Mouse (Mus musculus): ENCODE data around the gene Map1lc3b. TPM values are rescaled to one million over a fixed set of nuclear protein-coding genes. Genes with fewer than 3 reads are reported as not detected.
"Not testable (repeated sequence)": the region's sequence is repeated elsewhere in the genome, so short reads cannot be mapped to it uniquely, and the experiment has no call there.

Gene Map1lc3b
- polyA plus RNA-seq, 1 experiment from 2014 or later = 200 TPM

GRCm38 (mm10) chr8:121593293-121593692, 3.1 kb downstream of the Map1lc3b start:
- H3K27ac ChIP-seq = no peak overlapping the region
- ATAC-seq (ENCODE audit: borderline replicate concordance, extremely low read depth, low FRiP score, low TSS enrichment) = no peak
- peaks cover 30% of the 10 kb centered on the region for H3K36me3 ChIP-seq
- no peaks in the 10 kb centered on the region for H3K9me3 ChIP-seq
- 86% methylated on average over 5 of the region's 5 CpGs for WGBS
- H3K4me2 ChIP-seq = no peak overlapping the region
- H3K9ac ChIP-seq = no peak overlapping the region
- H3K27me3 ChIP-seq = no peaks in the 10 kb centered on the region
- peaks cover 28% of the 10 kb centered on the region for H3K4me1 ChIP-seq
- H3K4me3 ChIP-seq = no peak overlapping the region

GRCm38 (mm10) chr8:121593983-121594382, 3.8 kb downstream of the Map1lc3b start:
- Histone ChIP-seq H3K27ac (no peak overlapping the region), H3K9ac (no peak overlapping the region), H3K27me3 (no peaks in the 10 kb centered on the region), H3K36me3 (peaks cover 31% of the 10 kb centered on the region), H3K9me3 (no peaks in the 10 kb centered on the region), H3K4me1 (peaks cover 28% of the 10 kb centered on the region), H3K4me3 (no peak overlapping the region), H3K4me2 (no peak overlapping the region)
- WGBS = 57% methylated on average over 9 of the region's 9 CpGs
- no peak for ATAC-seq (ENCODE audit: borderline replicate concordance, extremely low read depth, low FRiP score, low TSS enrichment)

GRCm38 (mm10) chr8:121597492-121597891, 7.3 kb downstream of the Map1lc3b start:
- H3K4me3 ChIP-seq; H3K27ac ChIP-seq; H3K9ac ChIP-seq; H3K27me3 ChIP-seq; H3K9me3 ChIP-seq; H3K4me1 ChIP-seq; H3K4me2 ChIP-seq; ATAC-seq (ENCODE audit: borderline replicate concordance, extremely low read depth, low FRiP score, low TSS enrichment): not testable (repeated sequence)
- WGBS = 61% methylated on average over 2 of the region's 2 CpGs
- H3K36me3 ChIP-seq = peaks cover 63% of the 10 kb centered on the region

DNA sequence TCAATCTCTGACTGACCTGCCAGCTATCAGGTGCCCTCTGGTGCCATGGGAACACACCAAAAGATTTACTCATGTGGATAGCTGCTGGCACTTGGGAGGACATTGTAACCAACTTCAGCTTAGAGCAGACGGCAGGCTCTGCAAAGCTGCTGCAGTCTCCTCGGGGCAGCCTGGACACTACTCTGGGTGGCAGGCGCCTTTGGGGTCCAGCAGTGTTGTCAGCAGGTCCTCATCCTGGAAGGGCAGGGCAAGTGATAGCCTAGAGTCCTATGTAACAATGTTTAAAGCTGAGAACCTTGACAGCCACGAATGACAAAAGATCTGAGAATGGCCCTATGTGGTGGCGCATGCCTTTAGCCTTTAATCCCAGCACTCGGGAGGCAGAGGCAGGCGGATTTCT, 8.0 kb downstream of the Map1lc3b start:
- Histone ChIP-seq H3K4me1 (0 out of 2 replicates have a peak, but pooled peaks cover 2% of the 10 kb centered on the region), H3K4me2 (no peak overlapping the region), H3K27ac (no peak overlapping the region), H3K9ac (no peak overlapping the region), H3K9me3 (no peaks in the 10 kb centered on the region), H3K27me3 (no peaks in the 10 kb centered on the region), H3K4me3 (no peak overlapping the region), H3K36me3 (peaks cover 66% of the 10 kb centered on the region)
- no peak for ATAC-seq (ENCODE audit: borderline replicate concordance, extremely low read depth, low FRiP score, low TSS enrichment)
- 93% methylated on average over 7 of the region's 7 CpGs for WGBS

DNA sequence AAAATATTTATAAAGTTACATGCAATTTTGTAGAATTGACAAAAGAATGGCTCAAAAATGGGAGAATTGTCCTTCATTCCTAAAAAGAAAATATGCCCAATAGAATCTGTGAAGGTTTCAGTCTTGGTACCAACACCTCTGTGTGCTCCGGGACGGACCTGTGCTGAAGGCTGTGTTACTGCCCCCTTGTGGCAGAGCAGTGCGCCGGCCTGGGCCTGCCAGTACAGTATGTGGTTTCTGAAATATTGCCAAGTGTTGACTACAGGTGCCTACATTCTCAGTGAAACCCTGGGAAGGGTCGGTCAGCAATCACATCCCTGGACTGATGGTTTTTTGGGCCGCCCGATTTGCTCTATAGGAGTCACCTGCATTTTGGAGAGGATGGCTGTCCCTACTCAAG, 8.7 kb downstream of the Map1lc3b start:
- Histone ChIP-seq H3K4me1 (no peaks in the 10 kb centered on the region), H3K36me3 (peaks cover 70% of the 10 kb centered on the region), H3K4me3 (no peak overlapping the region), H3K27ac (no peak overlapping the region), H3K9ac (no peak overlapping the region), H3K27me3 (no peaks in the 10 kb centered on the region), H3K9me3 (no peaks in the 10 kb centered on the region), H3K4me2 (no peak overlapping the region)
- no peak for ATAC-seq (ENCODE audit: borderline replicate concordance, extremely low read depth, low FRiP score, low TSS enrichment)
- WGBS = 28% methylated on average over 7 of the region's 7 CpGs

DNA sequence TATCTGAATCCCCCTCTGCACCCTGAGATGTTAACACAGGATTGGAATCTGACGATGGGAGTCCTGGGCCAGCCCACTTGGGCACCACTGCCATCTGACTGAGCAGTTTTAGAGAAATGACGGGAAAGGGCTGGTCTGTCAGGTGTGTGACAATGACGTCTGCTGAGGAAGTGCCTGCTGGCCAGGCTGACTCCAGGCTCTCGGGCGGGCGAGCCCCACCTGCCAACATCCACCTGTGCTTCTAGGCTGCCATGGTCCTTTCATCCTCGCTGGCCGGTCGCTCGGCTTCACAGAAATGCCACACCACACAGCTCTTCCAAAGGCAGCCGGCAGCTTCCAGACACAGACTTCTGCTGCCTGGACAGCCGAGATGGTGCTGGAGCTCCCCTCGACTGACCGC, 9.7 kb downstream of the Map1lc3b start:
- Histone ChIP-seq H3K4me1 (no peaks in the 10 kb centered on the region), H3K4me3 (no peak overlapping the region), H3K9ac (no peak overlapping the region), H3K9me3 (no peaks in the 10 kb centered on the region), H3K36me3 (peaks cover 71% of the 10 kb centered on the region), H3K27ac (no peak overlapping the region), H3K27me3 (no peaks in the 10 kb centered on the region), H3K4me2 (no peak overlapping the region)
- ATAC-seq (ENCODE audit: borderline replicate concordance, extremely low read depth, low FRiP score, low TSS enrichment) = no peak
- 82% methylated on average over 14 of the region's 14 CpGs for WGBS

GRCm38 (mm10) chr8:121602411-121602810, 12.2 kb downstream of the Map1lc3b start:
- ATAC-seq (ENCODE audit: borderline replicate concordance, extremely low read depth, low FRiP score, low TSS enrichment) = no peak
- no peaks in the 10 kb centered on the region for H3K4me1 ChIP-seq
- no peak overlapping the region for H3K4me2 ChIP-seq
- peaks cover 78% of the 10 kb centered on the region for H3K36me3 ChIP-seq
- H3K9me3 ChIP-seq = no peaks in the 10 kb centered on the region
- H3K9ac ChIP-seq = no peak overlapping the region
- 94% methylated on average over 12 of the region's 12 CpGs for WGBS
- H3K27me3 ChIP-seq = no peaks in the 10 kb centered on the region
- no peak overlapping the region for H3K4me3 ChIP-seq
- H3K27ac ChIP-seq = no peak overlapping the region

GRCm38 (mm10) chr8:121602860-121603259, 12.7 kb downstream of the Map1lc3b start:
- no peak overlapping the region for H3K9ac ChIP-seq
- no peak overlapping the region for H3K4me3 ChIP-seq
- 20% methylated on average over 3 of the region's 3 CpGs for WGBS
- H3K36me3 ChIP-seq = peaks cover 79% of the 10 kb centered on the region
- no peaks in the 10 kb centered on the region for H3K9me3 ChIP-seq
- no peak for ATAC-seq (ENCODE audit: borderline replicate concordance, extremely low read depth, low FRiP score, low TSS enrichment)
- H3K4me1 ChIP-seq = no peaks in the 10 kb centered on the region
- H3K27ac ChIP-seq = no peak overlapping the region
- no peak overlapping the region for H3K4me2 ChIP-seq
- H3K27me3 ChIP-seq = no peaks in the 10 kb centered on the region

GRCm38 (mm10) chr8:121603801-121604200, 13.6 kb downstream of the Map1lc3b start:
- WGBS = 90% methylated on average over 12 of the region's 12 CpGs
- Histone ChIP-seq H3K9ac (no peak overlapping the region), H3K4me3 (no peak overlapping the region), H3K4me1 (no peaks in the 10 kb centered on the region), H3K9me3 (no peaks in the 10 kb centered on the region), H3K27ac (no peak overlapping the region), H3K36me3 (peaks cover 84% of the 10 kb centered on the region), H3K27me3 (no peaks in the 10 kb centered on the region), H3K4me2 (no peak overlapping the region)
- no peak for ATAC-seq (ENCODE audit: borderline replicate concordance, extremely low read depth, low FRiP score, low TSS enrichment)

DNA sequence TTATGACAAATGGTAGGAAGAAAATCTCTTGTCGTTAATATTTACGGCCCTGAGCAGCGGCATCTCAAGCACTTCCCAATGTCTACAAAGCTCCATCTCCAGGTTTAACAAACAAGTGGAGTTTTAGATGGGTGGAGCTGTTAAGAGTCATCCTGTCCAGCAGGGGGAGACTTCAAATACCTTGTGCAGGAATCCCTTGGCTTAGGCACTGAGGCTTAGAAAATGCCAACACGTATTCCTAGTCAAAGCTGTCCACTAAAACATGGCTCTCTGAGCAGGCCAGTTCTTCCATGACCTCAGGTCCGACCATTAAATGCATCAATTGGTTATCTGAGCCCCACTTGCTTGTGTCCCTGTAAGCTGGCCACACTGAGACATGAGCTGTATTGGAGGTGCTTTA, 17.5 kb downstream of the Map1lc3b start:
- H3K27me3 ChIP-seq = no peaks in the 10 kb centered on the region
- no peaks in the 10 kb centered on the region for H3K9me3 ChIP-seq
- peaks cover 67% of the 10 kb centered on the region for H3K36me3 ChIP-seq
- H3K4me2 ChIP-seq = no peak overlapping the region
- H3K4me3 ChIP-seq = no peak overlapping the region
- H3K27ac ChIP-seq = no peak overlapping the region
- 85% methylated on average over 5 of the region's 5 CpGs for WGBS
- H3K4me1 ChIP-seq = no peaks in the 10 kb centered on the region
- H3K9ac ChIP-seq = no peak overlapping the region
- no peak for ATAC-seq (ENCODE audit: borderline replicate concordance, extremely low read depth, low FRiP score, low TSS enrichment)

- Histone ChIP-seq H3K36me3 (peaks cover 58% of the 10 kb centered on the region), H3K9ac (no peak overlapping the region)
These were observed 19.1 kb downstream of the Map1lc3b start for GRCm38 (mm10) chr8:121609251-121609650.

GRCm38 (mm10) chr8:121609916-121610315, 19.8 kb downstream of the Map1lc3b start:
- Histone ChIP-seq H3K27ac (no peak overlapping the region), H3K9me3 (no peaks in the 10 kb centered on the region), H3K36me3 (peaks cover 51% of the 10 kb centered on the region), H3K4me3 (no peak overlapping the region), H3K4me2 (no peak overlapping the region), H3K4me1 (no peaks in the 10 kb centered on the region), H3K27me3 (no peaks in the 10 kb centered on the region), H3K9ac (no peak overlapping the region)
- WGBS = 89% methylated on average over 11 of the region's 11 CpGs
- no peak for ATAC-seq (ENCODE audit: borderline replicate concordance, extremely low read depth, low FRiP score, low TSS enrichment)

More at GRCm38 (mm10) chr8:121609251-121609650, 19.1 kb downstream of the Map1lc3b start:
- H3K27me3 ChIP-seq = no peaks in the 10 kb centered on the region
- no peak for ATAC-seq (ENCODE audit: borderline replicate concordance, extremely low read depth, low FRiP score, low TSS enrichment)
- no peak overlapping the region for H3K4me3 ChIP-seq
- no peaks in the 10 kb centered on the region for H3K9me3 ChIP-seq
- H3K4me1 ChIP-seq = no peaks in the 10 kb centered on the region
- H3K27ac ChIP-seq = no peak overlapping the region
- WGBS = 80% methylated on average over 15 of the region's 15 CpGs
- H3K4me2 ChIP-seq = no peak overlapping the region

DNA sequence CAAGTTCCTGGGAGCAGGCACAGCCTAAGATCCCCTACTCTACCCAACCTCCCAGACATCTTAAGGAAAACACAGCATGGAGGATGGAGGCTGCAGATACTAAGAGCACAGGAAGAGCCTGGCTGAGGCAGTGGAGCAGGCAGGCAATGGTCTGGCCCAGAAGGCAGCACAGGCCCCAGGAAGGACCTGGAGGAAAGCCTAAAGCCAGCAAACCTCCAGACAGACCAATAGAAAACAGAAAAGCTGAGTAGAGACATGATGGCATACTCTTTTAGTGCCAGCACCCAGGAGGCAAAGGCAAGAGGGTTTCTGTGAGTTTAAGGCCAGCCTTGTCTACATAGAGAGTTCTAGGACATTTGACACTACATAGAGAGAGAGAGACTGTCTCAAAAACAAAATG, 23.3 kb downstream of the Map1lc3b start:
- Histone ChIP-seq H3K9me3 (no peaks in the 10 kb centered on the region), H3K4me1 (peaks cover 1% of the 10 kb centered on the region; the same call in 1 of the 2 replicates), H3K4me3 (no peak overlapping the region), H3K4me2 (no peak overlapping the region), H3K27me3 (no peaks in the 10 kb centered on the region), H3K36me3 (peaks cover 26% of the 10 kb centered on the region), H3K9ac (no peak overlapping the region), H3K27ac (no peak overlapping the region)
- no peak for ATAC-seq (ENCODE audit: borderline replicate concordance, extremely low read depth, low FRiP score, low TSS enrichment)
